Mouse (Mus musculus) heart, embryonic 11.5 days (tissue): ENCODE data around the gene Gm17268. TPM values are rescaled to one million over a fixed set of nuclear protein-coding genes. Genes with fewer than 3 reads are reported as not detected.

ENCODE experiments used
- ATAC-seq: fragments of 200-750 bp; cut with Nextera tagmentation; replicated peaks from 2 replicates; pipeline ENCODE4 v1.8.0; 2017; ENCODE audit warnings: moderate library complexity; ENCODE audit not compliant: insufficient number of reproducible peaks, low FRiP score, low TSS enrichment
- H3K27ac ChIP-seq: fragments of 300-500 bp; sonication (generic); 2 replicates; pipeline ENCODE4 v1.5.1; 2014; ENCODE audit warnings: mild to moderate bottlenecking, low read depth, low read length
- H3K27me3 ChIP-seq: fragments of 300-500 bp; sonication (generic); 2 replicates; pipeline ENCODE4 v1.6.1; 2014; ENCODE audit warnings: mild to moderate bottlenecking, low read length, mixed read lengths; ENCODE audit not compliant: control insufficient read depth, insufficient read depth
- H3K36me3 ChIP-seq: fragments of 300-500 bp; sonication (generic); 2 replicates; pipeline ENCODE4 v1.6.1; 2014; ENCODE audit warnings: mild to moderate bottlenecking, low read length, moderate library complexity, mixed read lengths; ENCODE audit not compliant: control insufficient read depth, insufficient read depth
- H3K4me1 ChIP-seq: fragments of 300-500 bp; sonication (generic); 2 replicates; pipeline ENCODE4 v1.6.1; 2014; ENCODE audit warnings: low read length; ENCODE audit not compliant: control insufficient read depth, insufficient read depth
- H3K4me2 ChIP-seq: fragments of 300-500 bp; sonication (generic); 2 replicates; pipeline ENCODE4 v1.6.1; 2014; ENCODE audit warnings: mild to moderate bottlenecking, moderate library complexity
- H3K4me3 ChIP-seq: fragments of 300-500 bp; sonication (generic); 2 replicates; pipeline ENCODE4 v1.5.1; 2014; ENCODE audit warnings: low read depth, low read length
- H3K9ac ChIP-seq: fragments of 300-500 bp; sonication (generic); 2 replicates; pipeline ENCODE4 v1.6.1; 2014; ENCODE audit warnings: mild to moderate bottlenecking, low read depth, low read length, moderate library complexity
- H3K9me3 ChIP-seq: fragments of 300-500 bp; sonication (generic); replicated peaks from 2 replicates; pipeline ENCODE4 v1.6.1; 2016; ENCODE audit warnings: low read length; ENCODE audit not compliant: control insufficient read depth
- WGBS: fragments of 180-500 bp; shearing (Covaris S2); extraction: QIAGEN DNeasy Blood & Tissue Kit; methylation state at CpG from one replicate; pipeline ENCODE4 v1.1.7; 2014; ENCODE audit not compliant: insufficient replicate concordance; 5-methylcytosine and 5-hydroxymethylcytosine counted together
- polyA plus RNA-seq: library from polyadenylated mRNA; unstranded; fragments of >200 nt; fragmentation: Nextera tagmentation; extraction: Ambion mirVana; gene quantifications from 2 replicates; pipeline ENCODE4 v1.2.1, GENCODE M21; 2014

Gene Gm17268
- polyA plus RNA-seq, result not detected in 2 replicates

DNA sequence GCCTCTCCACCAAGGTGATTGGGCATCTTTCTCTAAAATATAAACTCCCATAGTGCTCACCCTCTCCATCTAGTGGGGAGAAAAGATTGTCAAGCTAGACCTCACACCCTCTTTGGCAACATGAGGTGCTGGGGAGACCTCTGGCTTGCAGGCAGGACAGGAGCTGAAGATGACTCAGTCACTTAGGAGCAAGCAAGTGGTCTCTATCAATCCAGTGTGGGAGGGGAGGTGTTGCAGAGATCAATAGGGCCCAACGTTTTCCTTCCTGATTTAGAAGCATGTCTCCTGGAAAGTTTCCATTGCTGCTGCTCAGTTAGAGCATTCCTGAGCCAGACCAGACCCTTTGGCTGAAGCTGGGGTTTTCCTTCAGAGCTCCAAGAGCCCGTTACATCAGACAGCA, at the start of gene Gm17268:
Gene Gm17268 (minus strand): TSS at position 28 of the 400 bp plus-strand sequence.
- Histone ChIP-seq H3K36me3 (no peaks in the 10 kb centered on the region), H3K9me3 (no peaks in the 10 kb centered on the region), H3K27me3 (no peaks in the 10 kb centered on the region), H3K9ac (no peak within 1 kb of the TSS), H3K4me2 (no peak within 1 kb of the TSS), H3K27ac (no peak within 1 kb of the TSS), H3K4me3 (no peak within 1 kb of the TSS), H3K4me1 (peaks cover 4% of the 10 kb centered on the region; the same call in 1 of the 2 replicates)
- ATAC-seq, result no peak
- WGBS, result 12% methylated on average over 2 of the region's 2 CpGs

DNA sequence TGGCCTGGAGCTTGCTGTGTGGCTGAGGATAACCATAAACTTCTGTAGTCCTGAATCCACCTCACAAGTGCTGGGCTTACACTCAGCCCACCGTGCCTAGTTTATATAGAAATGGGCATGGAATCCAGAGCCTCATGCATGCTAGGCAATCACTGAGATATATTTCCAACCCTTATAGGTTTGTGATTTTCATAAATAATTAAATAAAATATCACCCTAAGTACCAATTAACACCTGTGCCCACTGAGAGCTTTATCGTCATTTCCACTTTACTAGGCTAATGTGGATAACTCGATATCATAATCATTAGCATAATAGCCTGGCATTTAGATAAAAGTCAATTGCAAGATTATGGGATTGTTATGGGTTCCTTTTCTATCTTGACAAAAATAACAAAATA, 46.0 kb upstream of the Gm17268 start:
- Histone ChIP-seq H3K36me3 (no peaks in the 10 kb centered on the region), H3K4me1 (no peaks in the 10 kb centered on the region), H3K9ac (no peak overlapping the region), H3K9me3 (no peaks in the 10 kb centered on the region), H3K4me3 (no peak overlapping the region), H3K27me3 (no peaks in the 10 kb centered on the region), H3K4me2 (no peak overlapping the region), H3K27ac (no peak overlapping the region)
- ATAC-seq, result no peak
- WGBS, result 86% methylated on average over 3 of the region's 3 CpGs

GRCm38 (mm10) chr11:82080865-82081264, 42.5 kb upstream of the Gm17268 start:
- Histone ChIP-seq H3K27me3 (no peaks in the 10 kb centered on the region), H3K9me3 (no peaks in the 10 kb centered on the region), H3K4me3 (no peak overlapping the region), H3K4me2 (no peak overlapping the region), H3K27ac (no peak overlapping the region), H3K9ac (no peak overlapping the region), H3K36me3 (no peaks in the 10 kb centered on the region), H3K4me1 (no peaks in the 10 kb centered on the region)
- WGBS, result 67% methylated on average over 3 of the region's 3 CpGs
- no peak for ATAC-seq

- Histone ChIP-seq H3K9me3 (no peaks in the 10 kb centered on the region), H3K36me3 (no peaks in the 10 kb centered on the region), H3K4me2 (no peak overlapping the region), H3K9ac (no peak overlapping the region), H3K4me1 (no peaks in the 10 kb centered on the region), H3K27ac (no peak overlapping the region), H3K27me3 (no peaks in the 10 kb centered on the region), H3K4me3 (no peak overlapping the region)
- no peak for ATAC-seq
These were observed 39.9 kb upstream of the Gm17268 start for GRCm38 (mm10) chr11:82078136-82078730.

GRCm38 (mm10) chr11:82077031-82077430, 38.7 kb upstream of the Gm17268 start:
- Histone ChIP-seq H3K4me1 (no peaks in the 10 kb centered on the region), H3K27me3 (no peaks in the 10 kb centered on the region), H3K27ac (no peak overlapping the region), H3K9ac (no peak overlapping the region), H3K4me3 (no peak overlapping the region), H3K4me2 (no peak overlapping the region), H3K9me3 (no peaks in the 10 kb centered on the region), H3K36me3 (no peaks in the 10 kb centered on the region)
- 62% methylated on average over 3 of the region's 3 CpGs for WGBS
- no peak for ATAC-seq

DNA sequence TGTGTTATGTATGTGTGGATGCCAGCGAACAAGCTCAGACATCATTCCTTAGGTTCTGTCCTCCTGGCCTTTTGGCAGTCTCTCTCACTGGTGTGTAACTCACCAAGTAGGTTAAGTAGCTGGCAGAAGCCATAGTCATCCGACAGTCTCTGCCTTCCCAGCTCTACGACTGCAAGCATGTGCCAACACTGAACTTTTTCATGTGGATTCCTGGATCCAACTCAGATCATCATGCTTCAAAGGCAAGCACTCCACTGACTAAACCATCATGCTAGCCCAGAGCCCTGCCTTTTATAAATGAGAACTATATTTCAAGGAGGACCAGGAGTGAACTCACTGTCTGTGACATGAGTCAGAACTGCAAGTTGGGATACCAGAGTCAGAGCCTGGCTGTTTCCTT, 35.3 kb upstream of the Gm17268 start:
- no peak overlapping the region for H3K9ac ChIP-seq
- ATAC-seq, result no peak
- no peak overlapping the region for H3K27ac ChIP-seq
- no peak overlapping the region for H3K4me3 ChIP-seq
- no peak overlapping the region for H3K4me2 ChIP-seq
- H3K4me1 ChIP-seq, result no peaks in the 10 kb centered on the region
- WGBS, result 73% methylated on average over 3 of the region's 3 CpGs
- no peaks in the 10 kb centered on the region for H3K27me3 ChIP-seq
- no peaks in the 10 kb centered on the region for H3K36me3 ChIP-seq
- H3K9me3 ChIP-seq, result no peaks in the 10 kb centered on the region

GRCm38 (mm10) chr11:82072984-82073383, 34.6 kb upstream of the Gm17268 start:
- Histone ChIP-seq H3K27me3 (no peaks in the 10 kb centered on the region), H3K4me3 (no peak overlapping the region), H3K27ac (no peak overlapping the region), H3K4me2 (no peak overlapping the region), H3K36me3 (no peaks in the 10 kb centered on the region), H3K9ac (no peak overlapping the region), H3K9me3 (no peaks in the 10 kb centered on the region), H3K4me1 (no peaks in the 10 kb centered on the region)
- WGBS, result 67% methylated on average over 3 of the region's 3 CpGs
- ATAC-seq, result no peak

- H3K36me3 ChIP-seq, result no peaks in the 10 kb centered on the region
- no peaks in the 10 kb centered on the region for H3K9me3 ChIP-seq
- H3K27me3 ChIP-seq, result no peaks in the 10 kb centered on the region
- WGBS, result 79% methylated on average over 1 of the region's 1 CpGs
- H3K9ac ChIP-seq, result no peak overlapping the region
- no peaks in the 10 kb centered on the region for H3K4me1 ChIP-seq
- no peak overlapping the region for H3K4me3 ChIP-seq
- no peak overlapping the region for H3K4me2 ChIP-seq
- no peak overlapping the region for H3K27ac ChIP-seq
- ATAC-seq, result no peak
These were observed 34.0 kb upstream of the Gm17268 start for GRCm38 (mm10) chr11:82072374-82072773.

DNA sequence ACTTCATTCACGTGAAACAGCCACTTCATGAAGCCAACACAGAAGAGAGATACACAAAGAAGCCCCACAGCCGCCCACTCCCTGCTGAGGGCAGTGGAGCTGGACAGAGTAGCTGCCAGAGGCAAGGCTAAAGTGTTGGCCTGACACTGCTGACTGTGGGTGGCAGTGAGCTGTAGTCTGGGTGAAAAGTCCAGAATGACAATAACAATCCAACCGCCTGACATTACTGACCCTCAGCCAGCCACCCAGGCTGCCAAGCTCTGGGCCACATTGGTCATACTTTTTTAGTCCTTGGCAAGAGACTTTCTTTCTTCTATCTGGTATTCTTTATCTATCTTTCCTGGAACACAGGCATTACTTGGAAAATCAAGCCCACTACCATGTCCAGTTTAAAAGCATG, 32.7 kb upstream of the Gm17268 start:
- H3K4me2 ChIP-seq, result no peak overlapping the region
- ATAC-seq, result no peak
- H3K27ac ChIP-seq, result no peak overlapping the region
- H3K27me3 ChIP-seq, result no peaks in the 10 kb centered on the region
- H3K36me3 ChIP-seq, result no peaks in the 10 kb centered on the region
- no peaks in the 10 kb centered on the region for H3K9me3 ChIP-seq
- no peak overlapping the region for H3K9ac ChIP-seq
- no peaks in the 10 kb centered on the region for H3K4me1 ChIP-seq
- WGBS, result 81% methylated on average over 3 of the region's 3 CpGs
- H3K4me3 ChIP-seq, result no peak overlapping the region
